8 mouse cellular contexts compared by ENCODE assay signal in the genomic region with DNA sequence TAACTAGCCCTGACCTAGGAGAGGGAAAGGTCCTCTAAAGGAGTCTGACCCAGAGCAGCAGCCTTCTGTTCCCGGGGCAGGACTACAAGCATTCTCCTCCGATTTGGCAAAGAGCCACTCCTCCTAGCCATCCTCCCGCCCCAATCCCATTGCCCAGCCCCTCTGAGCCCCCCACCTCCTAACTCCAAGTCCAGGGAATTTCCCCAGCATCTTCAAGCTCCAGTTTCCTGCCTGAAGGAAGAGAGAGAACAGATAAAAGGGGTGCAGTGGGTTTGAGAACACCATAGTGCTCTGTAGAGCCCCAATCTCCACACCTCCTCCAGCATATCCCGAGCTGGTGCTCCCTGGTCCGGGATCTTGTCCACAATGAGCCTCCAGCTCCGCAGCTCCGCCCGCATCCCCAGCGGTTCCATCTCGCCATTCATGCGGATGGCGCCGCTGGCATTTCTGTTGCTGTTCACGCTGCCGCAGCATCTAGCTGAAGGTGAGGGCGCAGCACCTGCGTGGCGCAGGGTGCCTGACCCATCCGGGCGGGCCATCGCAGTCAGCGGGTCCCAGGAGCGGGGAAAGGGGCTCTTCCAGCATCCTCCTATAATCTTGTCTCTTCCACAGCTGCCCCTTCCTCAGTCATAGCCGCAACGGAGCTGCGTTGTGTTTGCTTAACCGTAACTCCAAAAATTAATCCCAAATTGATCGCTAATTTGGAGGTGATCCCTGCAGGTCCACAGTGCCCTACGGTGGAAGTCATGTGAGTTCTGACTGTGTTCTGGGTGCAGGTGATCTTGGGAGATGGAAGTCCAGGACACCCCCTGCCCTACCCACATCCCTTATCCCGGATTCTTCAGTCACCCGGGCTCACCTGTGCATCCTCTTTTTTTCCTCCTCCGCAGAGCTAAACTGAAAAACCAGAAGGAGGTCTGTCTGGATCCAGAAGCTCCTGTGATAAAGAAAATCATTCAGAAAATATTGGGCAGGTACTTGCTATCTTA. TPM values are rescaled to one million over a fixed set of nuclear protein-coding genes. Genes with fewer than 3 reads are reported as not detected.
DNase-seq lines count a peak whose midpoint lies in the region; ATAC-seq and TF ChIP-seq lines count a peak whose summit lies in the region.

A gene (plus strand): TSS at position 284 of the 989 bp plus-strand sequence.

- no peaks in the 10 kb centered on the region; the same call in 1 of the 2 replicates for H3K4me1 ChIP-seq in bone marrow, adult 2 months (ENCODE audit: control insufficient read depth, insufficient read depth, low read length)
- peaks cover 16% of the 10 kb centered on the region for H3K4me1 ChIP-seq in heart, embryonic 13.5 days
- peaks cover 33% of the 10 kb centered on the region for H3K4me1 ChIP-seq in limb, embryonic 10.5 days
- peaks cover 13% of the 10 kb centered on the region for H3K4me1 ChIP-seq in neural tube, embryonic 13.5 days (replicated peaks)

- no peak for TF ChIP-seq CTCF in bone marrow, adult 2 months (IDR thresholded peaks at IDR 0.05; ENCODE audit: control insufficient read depth, insufficient read depth, low read length)

- ATAC-seq in heart, embryonic 13.5 days (ENCODE audit: extremely low read depth, insufficient number of reproducible peaks, low FRiP score, low TSS enrichment): no peak
- ATAC-seq in neural tube, embryonic 13.5 days (ENCODE audit: low read depth): peak; percentile 74

- 15% methylated on average over 32 of the region's 32 CpGs for WGBS in bone marrow, adult 2 months
- WGBS in heart, embryonic 13.5 days: 7% methylated on average over 32 of the region's 32 CpGs
- WGBS in limb, embryonic 10.5 days: 5% methylated on average over 32 of the region's 32 CpGs
- WGBS in neural tube, embryonic 13.5 days: 5% methylated on average over 32 of the region's 32 CpGs

- no peak within 1 kb of the TSS for H3K4me3 ChIP-seq in bone marrow, adult 2 months (replicated peaks; ENCODE audit: control insufficient read depth, low read depth, low read length)
- peak within 1 kb of the TSS; percentile 41 for H3K4me3 ChIP-seq in heart, embryonic 13.5 days
- peak within 1 kb of the TSS; percentile 51 for H3K4me3 ChIP-seq in limb, embryonic 10.5 days
- peak within 1 kb of the TSS; percentile 48 for H3K4me3 ChIP-seq in neural tube, embryonic 13.5 days

- TF ChIP-seq POLR2A in bone marrow, adult 2 months (IDR thresholded peaks at IDR 0.05; ENCODE audit: borderline replicate concordance, control insufficient read depth, low read depth, low read length): peak; percentile 23; the same call in 1 of the 2 replicates

- H3K27me3 ChIP-seq in heart, embryonic 13.5 days (replicated peaks): peaks cover 26% of the 10 kb centered on the region
- peaks cover 35% of the 10 kb centered on the region for H3K27me3 ChIP-seq in limb, embryonic 10.5 days (ENCODE audit: low read depth, poor library complexity, severe bottlenecking)
- H3K27me3 ChIP-seq in neural tube, embryonic 13.5 days: peaks cover 25% of the 10 kb centered on the region

- peak within 1 kb of the TSS; percentile 65 for H3K4me2 ChIP-seq in heart, embryonic 13.5 days
- peak within 1 kb of the TSS; percentile 80 for H3K4me2 ChIP-seq in neural tube, embryonic 13.5 days

- no peaks in the 10 kb centered on the region for H3K36me3 ChIP-seq in heart, embryonic 13.5 days
- no peaks in the 10 kb centered on the region for H3K36me3 ChIP-seq in limb, embryonic 10.5 days
- no peaks in the 10 kb centered on the region for H3K36me3 ChIP-seq in neural tube, embryonic 13.5 days

- H3K9me3 ChIP-seq in heart, embryonic 13.5 days: no peaks in the 10 kb centered on the region
- no peaks in the 10 kb centered on the region for H3K9me3 ChIP-seq in limb, embryonic 10.5 days (replicated peaks)
- H3K9me3 ChIP-seq in neural tube, embryonic 13.5 days: no peaks in the 10 kb centered on the region

- H3K27ac ChIP-seq in bone marrow, adult 2 months (ENCODE audit: control insufficient read depth, insufficient read depth, low read depth, low read length, poor library complexity): no peak within 1 kb of the TSS; the same call in 1 of the 2 replicates
- no peak within 1 kb of the TSS for H3K27ac ChIP-seq in heart, embryonic 13.5 days (replicated peaks)
- peak within 1 kb of the TSS; percentile 30; the same call in 1 of the 2 replicates for H3K27ac ChIP-seq in limb, embryonic 10.5 days
- H3K27ac ChIP-seq in neural tube, embryonic 13.5 days (replicated peaks): no peak within 1 kb of the TSS

- DNase-seq in layer of hippocampus, postnatal 25 days (ENCODE audit: extremely low spot score in 1 of 2, low spot score in 1 of 2): peak; percentile 10 to 15
- DNase-seq in layer of hippocampus, adult 11-12 months (ENCODE audit: low spot score): no peak
- peak; percentile 47 for DNase-seq in limb, embryonic 10.5 days (ENCODE audit: low spot score)
- no peak for DNase-seq in adrenal gland, postnatal 4 days (ENCODE audit: low spot score in 2 of 2)
- DNase-seq in adrenal gland, postnatal 10 days: no peak

- peak within 1 kb of the TSS; percentile 33; the same call in 1 of the 2 replicates for H3K9ac ChIP-seq in heart, embryonic 13.5 days
- peak within 1 kb of the TSS; percentile 74 for H3K9ac ChIP-seq in neural tube, embryonic 13.5 days

RNA-seq across cellular contexts. Expression of the gene that starts here (rescaled TPM):
- under 1 TPM in 1 of 2 experiments, not detected in 1; 0.22 TPM for total RNA-seq in layer of hippocampus, postnatal 25 days (2021)
- polyA plus RNA-seq in bone marrow, adult 2 months (2011; ENCODE audit: insufficient read depth, insufficient read length, low replicate concordance, missing spikeins): 2.7 and 5.4 TPM in 2 replicates
- polyA plus RNA-seq in heart, embryonic 13.5 days (2015; fragmentation: Nextera tagmentation; extraction: Ambion mirVana): 0.17 TPM in 1 of 2 replicates, not detected in the other
- polyA plus RNA-seq in limb, embryonic 10.5 days (2016; fragmentation: Nextera tagmentation; extraction: Ambion mirVana): 0.20 TPM in 1 of 2 replicates, not detected in the other
- not detected in 2 replicates for polyA plus RNA-seq in neural tube, embryonic 13.5 days (2015; fragmentation: Nextera tagmentation; extraction: Ambion mirVana)
- total RNA-seq in adrenal gland, postnatal 4 days (2021): not detected
- not detected for total RNA-seq in adrenal gland, postnatal 10 days (2021)

Comparison
In these comparisons a context has a peak if more than half of its experiments do, and no peak if none do; other contexts are left out.
1. Peak in DNase-seq in layer of hippocampus, postnatal 25 days; RNA of the gene not detected or under 1 TPM.
2. Peak in DNase-seq, H3K4me3 ChIP-seq and H3K27ac ChIP-seq in limb, embryonic 10.5 days; RNA of the gene not detected or under 1 TPM.
3. Peak in ATAC-seq, H3K4me3 ChIP-seq, H3K9ac ChIP-seq and H3K4me2 ChIP-seq in neural tube, embryonic 13.5 days; RNA of the gene not detected or under 1 TPM.